14 mouse cellular contexts compared by ENCODE assay signal in the genomic region with DNA sequence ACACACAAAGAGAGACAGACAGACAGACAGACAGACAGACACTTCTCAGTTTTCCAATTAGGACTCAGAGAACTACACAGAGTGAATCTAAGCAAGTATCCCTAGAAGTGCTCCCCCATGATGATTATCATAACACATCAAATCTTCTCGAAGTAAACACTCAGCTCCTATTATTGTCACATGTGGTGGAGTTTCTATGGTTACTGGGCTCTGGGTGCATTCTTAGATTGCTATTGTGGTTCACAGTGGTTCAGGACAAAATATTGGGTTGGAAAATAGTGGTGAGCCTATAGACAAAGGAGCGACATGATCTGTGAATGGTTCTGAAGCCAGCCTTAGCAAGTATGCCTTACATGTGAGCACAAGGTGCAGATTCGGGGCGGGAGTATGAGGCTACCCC.
"Had no signal": no experiment of that assay in that cellular context is flagged by ENCODE, and none has a peak within 500 bp of the region (broad histone marks: within the 10 kb centered on the region; RNA-seq: fewer than 3 reads in every experiment).

No protein-coding gene starts in this region.

- H3K9ac ChIP-seq: limb, embryonic 15.5 days; liver, embryonic 12.5 days; lung, embryonic 14.5 days; neural tube, embryonic 13.5 days had no signal

- H3K4me1 ChIP-seq: limb, embryonic 15.5 days; liver, embryonic 12.5 days; neural tube, embryonic 13.5 days had no signal

- H3K36me3 ChIP-seq: limb, embryonic 15.5 days; liver, embryonic 12.5 days; neural tube, embryonic 13.5 days had no signal

- H3K4me3 ChIP-seq: limb, embryonic 15.5 days; liver, embryonic 12.5 days; neural tube, embryonic 13.5 days had no signal

- H3K27ac ChIP-seq: kidney, postnatal 0 days; limb, embryonic 15.5 days; liver, embryonic 12.5 days; neural tube, embryonic 13.5 days had no signal

- H3K27me3 ChIP-seq: limb, embryonic 15.5 days; liver, embryonic 12.5 days; neural tube, embryonic 13.5 days had no signal

- DNase-seq: kidney, adult 9 months; kidney, postnatal 36 days; lung, embryonic 14.5 days; lung, postnatal 14 days; midbrain, embryonic 14.5 days; retina, postnatal 1 day; right cerebral cortex, postnatal 4 days; spleen, adult 18-20 months; thymus, adult 2 months; thymus, postnatal 25 days had no signal

- H3K4me2 ChIP-seq: limb, embryonic 15.5 days; liver, embryonic 12.5 days; lung, embryonic 14.5 days; neural tube, embryonic 13.5 days had no signal

- H3K9me3 ChIP-seq: limb, embryonic 15.5 days; liver, embryonic 12.5 days had no signal

- ATAC-seq: liver, embryonic 12.5 days had no signal
